Mouse (Mus musculus) lung, postnatal 4 days (tissue): ENCODE data around the gene Myd88.
"Not testable (repeated sequence)": the region's sequence is repeated elsewhere in the genome, so short reads cannot be mapped to it uniquely, and the experiment has no call there.

ENCODE experiments used
- DNase-seq, 2 experiments: peaks; one replicate each; pipeline ENCODE4 v3.0.0; 2021

The Myd88 gene

GRCm38 (mm10) chr9:119340909-119341816 lies at the start of gene Myd88:
Gene Myd88, minus strand, starts transcription at chr9:119341411.
- DNase-seq = peak; percentile 96 to 99

- no peak for DNase-seq
These were observed 49.0 kb upstream of the Myd88 start for GRCm38 (mm10) chr9:119390214-119390613.

- peak in 1 of 2 experiments; percentile 20 for DNase-seq
These were observed 47.7 kb upstream of the Myd88 start for GRCm38 (mm10) chr9:119388956-119389355.

- no peak for DNase-seq
These were observed 41.4 kb upstream of the Myd88 start for GRCm38 (mm10) chr9:119382603-119383002.

- DNase-seq = no peak
These were observed 37.0 kb upstream of the Myd88 start for GRCm38 (mm10) chr9:119378231-119378630.

- no peak for DNase-seq
These were observed 34.3 kb upstream of the Myd88 start for GRCm38 (mm10) chr9:119375556-119375955.

GRCm38 (mm10) chr9:119375008-119375407 lies 33.8 kb upstream of the Myd88 start:
- no peak for DNase-seq

GRCm38 (mm10) chr9:119371251-119371650 lies 30.0 kb upstream of the Myd88 start:
- DNase-seq = no peak

- not testable (repeated sequence) for DNase-seq
These were observed 29.6 kb upstream of the Myd88 start for GRCm38 (mm10) chr9:119370770-119371169.

GRCm38 (mm10) chr9:119368367-119368766 lies 27.2 kb upstream of the Myd88 start:
- no peak for DNase-seq

- peak in 1 of 2 experiments; percentile 39 for DNase-seq
These were observed 24.1 kb upstream of the Myd88 start, which contains the start of gene Slc22a14 for GRCm38 (mm10) chr9:119365284-119365683. Gene Slc22a14, minus strand, starts transcription at chr9:119365553.

- DNase-seq = no peak
These were observed 22.0 kb upstream of the Myd88 start for GRCm38 (mm10) chr9:119363229-119363628.

- no peak for DNase-seq
These were observed 20.2 kb upstream of the Myd88 start for GRCm38 (mm10) chr9:119361416-119361815.

GRCm38 (mm10) chr9:119358058-119358429 lies 16.8 kb upstream of the Myd88 start:
- no peak for DNase-seq

- peak; percentile 94 to 95 for DNase-seq
These were observed 16.3 kb upstream of the Myd88 start, which contains the start of gene Xylb for GRCm38 (mm10) chr9:119357331-119358057. Gene Xylb, plus strand, starts transcription at chr9:119357381.

- no peak for DNase-seq
These were observed 14.7 kb upstream of the Myd88 start for GRCm38 (mm10) chr9:119355943-119356342.

- no peak for DNase-seq
These were observed 12.7 kb upstream of the Myd88 start for GRCm38 (mm10) chr9:119353926-119354325.

- DNase-seq = peak; percentile 81 to 87
These were observed 10.8 kb upstream of the Myd88 start for GRCm38 (mm10) chr9:119352060-119352459.

GRCm38 (mm10) chr9:119350947-119351705 lies 9.9 kb upstream of the Myd88 start:
- no peak for DNase-seq

- no peak for DNase-seq
These were observed 9.3 kb upstream of the Myd88 start for GRCm38 (mm10) chr9:119350531-119350930.

- no peak for DNase-seq
These were observed 5.2 kb upstream of the Myd88 start for GRCm38 (mm10) chr9:119346376-119346775.

GRCm38 (mm10) chr9:119342728-119343127 lies 1.5 kb upstream of the Myd88 start:
- DNase-seq = no peak

GRCm38 (mm10) chr9:119340212-119340580 lies 1.0 kb downstream of the Myd88 start:
- no peak for DNase-seq
